Mouse (Mus musculus) 3134 (cell line): ENCODE measurements around the gene Slc16a8.

Experiments
- DNase-seq: peaks from one replicate; pipeline ENCODE4 v3.0.0-alpha.2; 2011; ENCODE audit warnings: low spot score; ENCODE audit not compliant: insufficient read length; ENCODE audit errors: extremely low read depth

Slc16a8 gene

GRCm38 (mm10) chr15:79254661-79255060 lies at the start of gene Slc16a8:
Gene Slc16a8 (minus strand): TSS chr15:79254761.
- no peak for DNase-seq

- DNase-seq: no peak
Measured at GRCm38 (mm10) chr15:79303725-79304124, 49.2 kb upstream of the Slc16a8 start.

GRCm38 (mm10) chr15:79299563-79300155 lies 45.1 kb upstream of the Slc16a8 start:
- peak; percentile 60 for DNase-seq

- DNase-seq: peak; percentile 47
Measured at GRCm38 (mm10) chr15:79298553-79298952, 44.0 kb upstream of the Slc16a8 start.

- no peak for DNase-seq
Measured at GRCm38 (mm10) chr15:79292779-79293178, 38.2 kb upstream of the Slc16a8 start.

GRCm38 (mm10) chr15:79290340-79290739 lies 35.8 kb upstream of the Slc16a8 start:
- no peak for DNase-seq

GRCm38 (mm10) chr15:79289441-79289840 lies 34.9 kb upstream of the Slc16a8 start:
- no peak for DNase-seq

GRCm38 (mm10) chr15:79288387-79288786 lies 33.8 kb upstream of the Slc16a8 start:
- no peak for DNase-seq

- DNase-seq: no peak
Measured at GRCm38 (mm10) chr15:79287091-79287490, 32.5 kb upstream of the Slc16a8 start.

GRCm38 (mm10) chr15:79286141-79286540 lies 31.6 kb upstream of the Slc16a8 start:
- no peak for DNase-seq

GRCm38 (mm10) chr15:79285399-79285798 lies 30.8 kb upstream of the Slc16a8 start, which contains the start of gene Baiap2l2:
Gene Baiap2l2 (minus strand): TSS chr15:79285537.
- DNase-seq: no peak

GRCm38 (mm10) chr15:79283371-79283770 lies 28.8 kb upstream of the Slc16a8 start:
- DNase-seq: no peak

- no peak for DNase-seq
Measured at GRCm38 (mm10) chr15:79282434-79282833, 27.9 kb upstream of the Slc16a8 start.

- peak; percentile 39 for DNase-seq
Measured at GRCm38 (mm10) chr15:79281389-79281788, 26.8 kb upstream of the Slc16a8 start.

- no peak for DNase-seq
Measured at GRCm38 (mm10) chr15:79280850-79281249, 26.3 kb upstream of the Slc16a8 start.

GRCm38 (mm10) chr15:79280209-79280608 lies 25.6 kb upstream of the Slc16a8 start:
- no peak for DNase-seq

- DNase-seq: no peak
Measured at GRCm38 (mm10) chr15:79277728-79278127, 23.2 kb upstream of the Slc16a8 start.

- DNase-seq: no peak
Measured at GRCm38 (mm10) chr15:79273020-79273419, 18.5 kb upstream of the Slc16a8 start.

- no peak for DNase-seq
Measured at GRCm38 (mm10) chr15:79271124-79271746, 16.7 kb upstream of the Slc16a8 start.

GRCm38 (mm10) chr15:79270317-79271123 lies 16.0 kb upstream of the Slc16a8 start:
- no peak for DNase-seq

GRCm38 (mm10) chr15:79268521-79268920 lies 14.0 kb upstream of the Slc16a8 start:
- DNase-seq: no peak

GRCm38 (mm10) chr15:79265384-79265783 lies 10.8 kb upstream of the Slc16a8 start:
- DNase-seq: no peak
